Mouse (Mus musculus) E14TG2a.4 (cell line): ENCODE results near the gene Msantd3.

Experiments used
- CTCF ChIP-seq: conservative IDR thresholded peaks from 2 replicates; pipeline ENCODE4 v1.5.1; 2014; ENCODE audit warnings: low read length
- NANOG ChIP-seq: IDR thresholded peaks from 2 replicates; pipeline ENCODE4 v1.6.1; 2014; ENCODE audit warnings: borderline replicate concordance, low read length, mixed read lengths
- POU5F1 ChIP-seq: IDR thresholded peaks from 2 replicates; pipeline ENCODE4 v1.6.1; 2014; ENCODE audit warnings: low read length, borderline replicate concordance

- TF ChIP-seq CTCF (no peak), NANOG (no peak), POU5F1 (no peak)
These were observed 48.8 kb downstream of the Msantd3 start for GRCm38 (mm10) chr4:48588576-48588975.
